Mouse (Mus musculus): ENCODE measurements around the gene Card14. TPM values are rescaled to one million over a fixed set of nuclear protein-coding genes. Genes with fewer than 3 reads are reported as not detected.
"Not testable (repeated sequence)": the region's sequence is repeated elsewhere in the genome, so short reads cannot be mapped to it uniquely, and the experiment has no call there.

The Card14 gene
- 8.7 and 11.9 TPM in 2 replicates for polyA plus RNA-seq (2012; rRNA removed)

- no peak for DNase-seq (ENCODE audit: low read depth, low spot score)
- WGBS, result 76% methylated on average over 1 of the region's 1 CpGs
Measured at GRCm38 (mm10) chr11:119307658-119307867, at the start of gene Card14. Gene Card14, plus strand, starts transcription at chr11:119307768.

DNA sequence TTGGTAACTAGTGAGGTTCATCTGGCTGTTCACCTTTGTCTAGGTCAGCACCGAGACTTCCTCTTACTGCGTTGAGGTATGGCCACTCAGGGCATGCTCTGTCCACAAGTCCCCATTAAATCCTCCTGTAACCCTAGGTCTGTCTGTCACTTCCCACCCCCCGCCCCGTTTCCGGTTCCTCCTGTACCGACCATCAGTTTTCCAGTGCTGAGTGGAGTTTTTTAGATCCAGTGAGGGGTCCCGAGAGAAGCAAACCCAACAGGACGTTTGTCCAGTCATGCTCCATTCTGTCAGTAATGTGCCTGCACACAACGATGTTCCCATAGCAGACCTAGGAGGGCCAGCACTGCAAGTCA is 49.4 kb upstream of the Card14 start:
- 54% methylated on average over 9 of the region's 9 CpGs for WGBS
- no peak for DNase-seq (ENCODE audit: low read depth, low spot score)

DNA sequence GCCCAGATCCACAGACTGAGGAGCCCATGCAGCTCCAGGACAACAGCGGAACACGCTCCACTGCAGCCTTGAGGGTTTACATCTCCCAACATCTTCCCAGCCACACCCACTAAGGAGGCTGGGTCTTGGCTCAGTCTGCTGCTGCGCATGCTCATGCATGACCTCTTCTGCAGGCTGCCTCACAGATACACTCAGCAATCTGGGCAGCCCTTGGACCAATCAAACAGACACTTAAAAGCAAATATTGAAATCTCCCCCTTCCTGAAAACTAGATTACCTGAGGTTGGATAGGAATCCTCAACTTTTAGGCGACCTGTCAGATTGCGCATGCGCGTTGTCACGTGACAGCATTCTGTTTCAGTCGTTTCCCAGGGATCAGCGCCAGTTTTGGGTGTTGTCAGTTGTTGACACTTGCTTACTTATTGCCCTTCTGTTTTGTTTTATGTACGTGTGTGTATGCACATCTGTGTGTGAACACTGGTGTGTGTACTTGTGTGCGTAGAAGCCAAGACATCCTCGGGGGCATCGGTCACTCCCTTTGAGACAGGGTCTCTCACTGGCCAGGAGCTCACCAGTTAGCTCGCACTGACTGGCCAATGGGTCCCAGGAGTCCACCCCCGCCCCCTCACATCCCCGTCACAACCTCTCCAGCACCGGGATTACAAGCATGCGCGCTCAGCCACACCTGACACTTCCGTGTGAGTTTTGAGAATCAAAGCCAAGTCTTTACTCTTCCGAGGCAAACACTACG is 48.8 kb upstream of the Card14 start:
- 37% methylated on average over 23 of the region's 23 CpGs for WGBS
- peak; percentile 43 for DNase-seq (ENCODE audit: low read depth, low spot score)

GRCm38 (mm10) chr11:119259977-119260376 is 47.6 kb upstream of the Card14 start:
- DNase-seq (ENCODE audit: low read depth, low spot score), result no peak
- WGBS, result 79% methylated on average over 8 of the region's 8 CpGs

- 79% methylated on average over 13 of the region's 13 CpGs for WGBS
- DNase-seq (ENCODE audit: low read depth, low spot score), result no peak
Measured at GRCm38 (mm10) chr11:119264413-119264812, 43.2 kb upstream of the Card14 start.

- WGBS, result 58% methylated on average over 7 of the region's 7 CpGs
- no peak for DNase-seq (ENCODE audit: low read depth, low spot score)
Measured at GRCm38 (mm10) chr11:119265811-119266210, 41.8 kb upstream of the Card14 start.

DNA sequence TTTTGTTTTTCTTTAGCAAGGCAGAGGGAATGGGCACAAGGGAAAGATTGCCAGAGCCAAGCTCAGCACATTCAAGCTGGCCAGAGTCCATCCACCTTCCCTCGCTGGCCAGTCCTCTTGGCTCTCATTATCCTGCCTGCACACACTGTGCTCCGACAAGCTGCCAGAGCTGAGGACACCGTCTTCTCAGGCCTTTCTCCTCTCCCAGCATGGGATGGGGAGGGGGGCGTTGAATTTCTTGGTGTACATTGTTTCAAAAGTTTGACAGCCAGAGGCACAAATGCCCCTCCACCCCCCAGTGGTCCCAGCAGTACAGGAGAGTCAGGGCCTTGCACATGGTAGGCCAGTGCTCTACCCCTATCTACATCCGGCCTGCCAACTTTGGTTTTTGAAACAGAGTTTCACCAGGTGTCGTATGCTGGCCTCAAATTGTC is 40.3 kb upstream of the Card14 start:
- DNase-seq (ENCODE audit: low read depth, low spot score), result no peak
- WGBS, result 44% methylated on average over 6 of the region's 6 CpGs

DNA sequence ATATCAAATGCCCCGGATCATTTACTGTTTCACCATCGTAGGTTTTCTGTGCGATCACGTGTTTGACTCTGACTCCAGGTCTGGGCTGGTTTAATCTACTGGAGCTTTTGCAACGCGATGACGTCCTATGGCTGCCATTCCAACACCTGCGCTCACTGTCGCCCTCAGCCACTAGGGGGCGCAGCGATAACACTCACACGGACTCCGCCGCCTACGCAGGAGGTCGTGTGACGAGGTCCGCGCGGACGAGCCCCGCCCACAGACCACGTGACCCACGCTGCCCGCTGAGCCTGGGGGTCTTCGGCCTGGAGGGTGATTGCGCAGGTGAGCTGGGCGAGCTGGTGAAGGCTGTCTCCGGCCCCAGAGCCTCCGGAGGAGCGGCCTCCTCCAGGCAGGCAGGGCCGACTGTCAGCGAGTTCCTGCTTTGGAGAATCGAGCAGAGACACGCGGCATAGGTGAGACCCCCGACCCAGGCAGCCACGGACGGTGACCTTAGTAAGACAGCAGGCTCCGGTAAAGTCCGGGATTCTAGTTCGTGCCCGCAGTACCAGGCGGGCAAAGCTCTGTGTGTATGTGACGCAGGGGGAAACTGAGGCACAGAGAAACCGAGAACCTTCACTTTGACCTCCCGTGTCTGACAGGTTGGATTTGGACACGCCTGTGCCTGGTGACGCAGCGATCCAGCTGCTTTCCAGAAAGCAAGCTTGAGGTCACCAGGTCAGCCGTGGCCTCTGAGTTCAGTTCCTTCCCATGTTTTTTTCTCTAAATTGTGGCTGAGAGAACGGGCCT is 39.6 kb upstream of the Card14 start, which contains the start of gene Gaa:
TSS of gene Gaa (plus strand) at position 120 of the 789 bp plus-strand sequence.
- DNase-seq (ENCODE audit: low read depth, low spot score), result peak; percentile 94
- WGBS, result 2% methylated on average over 52 of the region's 52 CpGs

DNA sequence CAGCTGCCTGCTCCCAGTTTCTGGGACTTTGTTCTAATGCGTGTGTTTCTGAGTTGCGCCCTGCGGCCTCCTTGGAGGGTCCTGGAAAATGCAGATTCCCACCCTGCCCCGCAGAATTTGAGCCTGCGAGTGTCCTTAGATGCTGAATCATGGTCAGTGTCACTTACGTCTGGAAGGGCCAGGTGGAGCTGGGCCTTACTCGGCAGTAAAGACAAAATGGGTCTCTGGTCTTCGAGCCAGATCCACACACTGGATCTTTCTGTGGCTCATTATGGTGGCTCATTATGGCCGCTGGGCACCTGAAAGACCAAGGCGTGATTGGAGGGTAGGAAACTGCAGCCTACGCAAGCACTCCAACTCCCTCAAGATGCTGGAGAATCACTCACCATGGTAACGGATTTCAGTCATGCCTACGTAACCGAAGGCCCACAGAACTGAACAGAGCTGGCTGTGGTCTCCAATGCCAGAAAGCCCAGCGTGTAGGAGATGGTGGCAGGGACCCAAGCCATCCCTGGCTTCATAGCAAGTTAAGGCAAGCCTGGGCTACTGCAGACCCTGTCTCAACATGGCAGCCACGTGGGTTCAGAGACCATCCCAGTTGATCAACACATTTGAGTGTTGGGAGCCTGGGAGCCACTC is 38.9 kb upstream of the Card14 start:
- DNase-seq (ENCODE audit: low read depth, low spot score), result no peak

GRCm38 (mm10) chr11:119272492-119272891 is 35.1 kb upstream of the Card14 start:
- not testable (repeated sequence) for DNase-seq (ENCODE audit: low read depth, low spot score)
- 74% methylated on average over 3 of the region's 3 CpGs for WGBS

More for the DNA sequence above, 38.9 kb upstream of the Card14 start:
- whole genome bisulfite sequencing, result 83% methylated on average over 16 of the region's 16 CpGs

DNA sequence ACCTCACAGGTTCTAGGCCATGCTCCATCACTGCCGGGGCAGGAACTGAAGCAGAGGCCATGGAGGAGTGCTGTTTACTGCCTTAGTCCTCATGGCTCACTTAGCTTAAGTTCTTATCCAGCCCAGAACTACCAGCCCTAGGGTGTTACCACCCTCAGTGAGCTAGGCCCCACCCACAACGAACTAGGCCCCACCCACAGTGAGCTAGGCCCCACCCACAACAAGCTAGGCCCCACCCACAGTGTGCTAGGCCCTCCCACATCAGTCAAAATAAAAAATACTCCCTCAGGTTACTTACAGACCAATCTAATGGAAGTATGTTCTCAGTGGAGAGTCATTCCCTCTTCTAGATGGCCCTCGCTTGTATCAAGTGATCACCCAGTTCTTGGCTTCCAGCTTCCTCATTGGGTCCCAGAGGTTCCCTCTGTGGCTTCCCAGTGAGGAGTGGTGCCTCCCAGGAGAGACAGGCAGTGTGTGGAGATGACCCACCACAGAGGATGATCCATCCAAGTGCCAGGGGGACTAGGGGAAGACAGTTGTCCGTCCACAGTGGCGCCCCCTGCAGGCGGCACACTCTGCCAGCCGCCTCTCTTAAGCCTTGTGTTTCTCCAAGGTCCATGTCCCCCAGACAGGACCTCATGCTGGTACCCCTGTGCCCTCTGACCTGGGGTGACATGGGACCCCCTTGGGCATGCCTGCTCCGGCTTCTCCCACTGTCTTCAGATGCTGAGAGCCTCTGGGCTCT is 34.2 kb upstream of the Card14 start:
- no peak for DNase-seq (ENCODE audit: low read depth, low spot score)
- 87% methylated on average over 8 of the region's 8 CpGs for WGBS

DNA sequence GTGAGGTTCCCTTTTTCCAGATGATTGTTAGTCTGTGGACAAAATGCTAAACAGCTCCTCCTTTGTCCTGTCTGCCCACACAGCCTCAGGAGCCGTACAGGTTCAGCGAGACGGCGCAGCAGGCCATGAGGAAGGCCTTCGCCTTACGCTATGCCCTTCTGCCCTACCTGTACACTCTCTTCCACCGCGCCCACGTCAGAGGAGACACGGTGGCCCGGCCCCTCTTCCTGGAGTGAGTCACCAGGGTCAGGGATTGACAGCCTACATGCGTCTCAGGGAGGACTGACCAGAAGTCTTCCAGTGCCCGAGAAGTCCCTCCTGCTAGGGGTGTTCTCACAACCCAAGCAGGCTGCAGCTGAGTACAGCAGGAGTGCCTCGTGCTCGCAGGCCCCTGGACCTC is 26.5 kb upstream of the Card14 start:
- WGBS, result 47% methylated on average over 15 of the region's 15 CpGs
- peak; percentile 40 for DNase-seq (ENCODE audit: low read depth, low spot score)

GRCm38 (mm10) chr11:119285791-119286527 is 21.6 kb upstream of the Card14 start:
- WGBS, result 53% methylated on average over 9 of the region's 9 CpGs
- no peak for DNase-seq (ENCODE audit: low read depth, low spot score)

- no peak for DNase-seq (ENCODE audit: low read depth, low spot score)
- WGBS, result 74% methylated on average over 20 of the region's 20 CpGs
Measured at GRCm38 (mm10) chr11:119287207-119287992, 20.2 kb upstream of the Card14 start.

- DNase-seq (ENCODE audit: low read depth, low spot score), result not testable (repeated sequence)
- 97% methylated on average over 8 of the region's 8 CpGs for WGBS
Measured at GRCm38 (mm10) chr11:119292861-119293260, 14.7 kb upstream of the Card14 start.

DNA sequence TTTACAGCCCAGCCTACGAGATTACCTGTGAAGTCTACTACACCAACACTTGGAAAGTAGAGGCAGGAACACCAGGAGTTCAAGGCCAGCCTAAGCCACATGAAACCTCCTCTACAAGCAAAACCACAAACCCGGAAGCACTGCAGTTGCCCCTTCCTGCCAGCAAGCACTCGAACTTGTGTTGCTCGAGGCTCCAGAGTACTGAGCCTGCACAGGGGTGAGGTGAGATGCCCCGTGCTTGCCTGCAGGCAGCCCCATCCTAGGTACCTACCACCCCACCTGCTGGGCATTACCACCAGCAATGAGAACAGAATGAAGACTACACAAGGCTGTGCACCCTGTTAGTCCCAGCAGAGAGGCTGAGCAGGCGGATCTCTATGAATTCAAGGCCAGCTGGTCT is 9.6 kb upstream of the Card14 start:
- DNase-seq (ENCODE audit: low read depth, low spot score), result no peak
- 64% methylated on average over 6 of the region's 6 CpGs for WGBS

- 3% methylated on average over 7 of the region's 7 CpGs for WGBS
- no peak for DNase-seq (ENCODE audit: low read depth, low spot score)
Measured at GRCm38 (mm10) chr11:119298917-119299316, 8.7 kb upstream of the Card14 start.

DNA sequence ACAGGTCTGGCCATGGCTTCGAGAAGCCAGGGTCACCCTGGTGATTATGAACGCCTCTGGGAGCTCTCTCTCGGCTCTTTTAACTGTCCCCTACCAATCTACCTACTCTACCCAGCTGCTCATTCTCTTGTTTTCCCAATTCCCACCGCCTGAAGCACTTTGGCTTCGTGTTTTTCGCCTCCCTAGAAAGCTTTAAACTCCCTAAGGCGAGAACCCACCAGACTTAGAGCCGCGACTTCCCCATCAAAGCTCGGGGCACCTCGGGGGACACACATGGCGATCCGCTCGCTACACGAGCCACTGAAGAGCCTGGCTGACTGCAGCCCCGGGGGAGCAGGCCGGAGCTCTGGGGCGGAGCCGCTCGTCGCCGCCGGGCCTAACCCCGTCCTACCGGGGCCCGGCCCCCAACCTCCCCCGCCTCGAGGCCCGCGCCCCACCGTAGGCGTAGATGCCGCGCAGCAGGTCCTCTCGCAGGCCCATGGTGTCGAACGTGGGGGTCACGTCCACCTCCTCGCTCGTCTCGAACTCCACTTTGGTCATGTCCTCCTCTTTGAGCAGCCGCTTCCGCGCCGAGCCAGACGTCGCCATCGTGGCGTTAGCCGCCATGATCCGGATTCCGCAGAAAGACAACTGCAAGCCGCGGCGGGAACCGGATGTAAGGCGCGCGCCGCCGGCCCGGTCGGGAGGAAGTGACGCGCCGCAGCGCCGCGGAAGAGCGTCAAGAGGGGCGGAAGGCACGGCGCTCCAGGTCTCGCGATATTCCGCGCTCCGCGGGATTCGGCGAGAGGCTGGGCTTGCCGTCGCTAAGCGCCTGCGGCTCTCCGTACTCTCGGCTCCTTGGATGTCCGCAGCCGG is 8.0 kb upstream of the Card14 start, which contains the start of gene Eif4a3:
TSS of gene Eif4a3 (minus strand) at position 699 of the 855 bp plus-strand sequence.
- DNase-seq (ENCODE audit: low read depth, low spot score), result peak; percentile 85
- WGBS, result under 1% methylated on average over 89 of the region's 89 CpGs

Measured in large intestine, adult 2 months (tissue).